Mouse (Mus musculus): Measurements from ENCODE around the gene Gm21987. TPM values are rescaled to one million over a fixed set of nuclear protein-coding genes. Genes with fewer than 3 reads are reported as not detected.

The Gm21987 gene
- total and polyA plus RNA-seq, 2 experiments from 2014 or later, result 6.2 TPM; not detected in 1

GRCm38 (mm10) chr16:38406293-38406692, 59.5 kb downstream of the Gm21987 start:
- no peak overlapping the region for H3K27ac ChIP-seq (ENCODE audit: low read depth)
- no peak for TF ChIP-seq CTCF (IDR thresholded peaks at IDR 0.05; ENCODE audit: low read depth)
- no peak for TF ChIP-seq EP300 (IDR thresholded peaks at IDR 0.05; ENCODE audit: low read depth)
- WGBS, result 55% methylated on average over 5 of the region's 5 CpGs
- H3K9me3 ChIP-seq (replicated peaks; ENCODE audit: control insufficient read depth, low read length), result no peaks in the 10 kb centered on the region
- no peak overlapping the region for H3K4me2 ChIP-seq (ENCODE audit: low read depth, low read length)
- no peak for DNase-seq (ENCODE audit: low spot score)
- no peaks in the 10 kb centered on the region for H3K36me3 ChIP-seq (replicated peaks; ENCODE audit: control insufficient read depth, insufficient read depth, low read length)
- H3K9ac ChIP-seq (replicated peaks; ENCODE audit: low read depth, low read length), result no peak overlapping the region
- no peaks in the 10 kb centered on the region for H3K27me3 ChIP-seq (ENCODE audit: control insufficient read depth, insufficient read depth, low read length)
- no peak overlapping the region for H3K4me3 ChIP-seq (ENCODE audit: low read depth, low read length)
- ATAC-seq (ENCODE audit: insufficient read depth, low read depth), result no peak
- no peaks in the 10 kb centered on the region for H3K4me1 ChIP-seq (ENCODE audit: control insufficient read depth, insufficient read depth)

DNA sequence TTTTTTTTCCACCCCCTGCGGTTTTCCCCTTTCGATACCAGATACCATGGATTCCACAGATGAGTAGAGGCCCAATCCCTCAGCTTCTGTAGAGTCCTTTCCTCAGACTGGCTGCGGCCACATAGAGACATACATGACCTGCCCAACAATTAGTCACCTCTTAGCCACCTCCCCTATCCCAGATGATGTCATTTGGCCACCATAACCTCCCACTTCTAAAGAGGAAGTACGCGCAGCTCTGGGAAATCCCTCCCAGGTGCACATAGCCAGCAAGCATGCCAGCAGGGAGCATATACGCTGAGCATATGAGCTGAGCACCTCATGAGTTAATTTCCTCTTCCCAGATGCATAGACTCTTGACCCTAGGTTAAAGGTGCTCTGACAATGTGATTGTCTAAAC, 59.9 kb downstream of the Gm21987 start:
- no peaks in the 10 kb centered on the region for H3K9me3 ChIP-seq (replicated peaks; ENCODE audit: control insufficient read depth, low read length)
- no peaks in the 10 kb centered on the region for H3K4me1 ChIP-seq (ENCODE audit: control insufficient read depth, insufficient read depth)
- H3K9ac ChIP-seq (replicated peaks; ENCODE audit: low read depth, low read length), result no peak overlapping the region
- no peaks in the 10 kb centered on the region for H3K36me3 ChIP-seq (replicated peaks; ENCODE audit: control insufficient read depth, insufficient read depth, low read length)
- no peak overlapping the region for H3K4me2 ChIP-seq (ENCODE audit: low read depth, low read length)
- no peak for ATAC-seq (ENCODE audit: insufficient read depth, low read depth)
- H3K4me3 ChIP-seq (ENCODE audit: low read depth, low read length), result no peak overlapping the region
- no peaks in the 10 kb centered on the region for H3K27me3 ChIP-seq (ENCODE audit: control insufficient read depth, insufficient read depth, low read length)
- TF ChIP-seq CTCF (IDR thresholded peaks at IDR 0.05; ENCODE audit: low read depth), result no peak
- no peak for TF ChIP-seq EP300 (IDR thresholded peaks at IDR 0.05; ENCODE audit: low read depth)
- WGBS, result 63% methylated on average over 6 of the region's 6 CpGs
- no peak for DNase-seq (ENCODE audit: low spot score)
- H3K27ac ChIP-seq (ENCODE audit: low read depth), result no peak overlapping the region

GRCm38 (mm10) chr16:38407584-38407983, 60.7 kb downstream of the Gm21987 start:
- DNase-seq (ENCODE audit: low spot score) (no peak), ATAC-seq (ENCODE audit: insufficient read depth, low read depth) (no peak)
- 42% methylated on average over 5 of the region's 5 CpGs for WGBS
- Histone ChIP-seq H3K4me1 (ENCODE audit: control insufficient read depth, insufficient read depth) (no peaks in the 10 kb centered on the region), H3K27ac (ENCODE audit: low read depth) (no peak overlapping the region), H3K9me3 (replicated peaks; ENCODE audit: control insufficient read depth, low read length) (no peaks in the 10 kb centered on the region), H3K4me2 (ENCODE audit: low read depth, low read length) (no peak overlapping the region), H3K36me3 (replicated peaks; ENCODE audit: control insufficient read depth, insufficient read depth, low read length) (no peaks in the 10 kb centered on the region), H3K9ac (replicated peaks; ENCODE audit: low read depth, low read length) (no peak overlapping the region), H3K27me3 (ENCODE audit: control insufficient read depth, insufficient read depth, low read length) (no peaks in the 10 kb centered on the region), H3K4me3 (ENCODE audit: low read depth, low read length) (no peak overlapping the region)
- TF ChIP-seq CTCF (IDR thresholded peaks at IDR 0.05; ENCODE audit: low read depth), result no peak
- no peak for TF ChIP-seq EP300 (IDR thresholded peaks at IDR 0.05; ENCODE audit: low read depth)

- ATAC-seq (ENCODE audit: insufficient read depth, low read depth), result no peak
- Histone ChIP-seq H3K9ac (replicated peaks; ENCODE audit: low read depth, low read length) (no peak overlapping the region), H3K9me3 (replicated peaks; ENCODE audit: control insufficient read depth, low read length) (no peaks in the 10 kb centered on the region), H3K4me3 (ENCODE audit: low read depth, low read length) (no peak overlapping the region), H3K4me2 (ENCODE audit: low read depth, low read length) (no peak overlapping the region), H3K36me3 (replicated peaks; ENCODE audit: control insufficient read depth, insufficient read depth, low read length) (no peaks in the 10 kb centered on the region), H3K27ac (ENCODE audit: low read depth) (no peak overlapping the region), H3K27me3 (ENCODE audit: control insufficient read depth, insufficient read depth, low read length) (no peaks in the 10 kb centered on the region), H3K4me1 (ENCODE audit: control insufficient read depth, insufficient read depth) (no peaks in the 10 kb centered on the region)
- WGBS, result 94% methylated on average over 8 of the region's 8 CpGs
- DNase-seq (ENCODE audit: low spot score), result no peak
- TF ChIP-seq CTCF (IDR thresholded peaks at IDR 0.05; ENCODE audit: low read depth), result no peak
- no peak for TF ChIP-seq EP300 (IDR thresholded peaks at IDR 0.05; ENCODE audit: low read depth)
These were observed 61.6 kb downstream of the Gm21987 start for GRCm38 (mm10) chr16:38408416-38408815.

Other genes with a start within 250 kb of the Gm21987 start
- not detected in 2 replicates for gene Nr1i2, start 52.2 kb upstream of the Gm21987 start, total RNA-seq (2014; rRNA removed; ENCODE audit: low replicate concordance)
- not detected in 2 replicates for gene Nr1i2, start 52.2 kb upstream of the Gm21987 start, polyA plus RNA-seq (2015; fragmentation: Nextera tagmentation; extraction: Ambion mirVana)
- gene Maats1, start 4.9 kb upstream of the Gm21987 start, total RNA-seq (2014; rRNA removed; ENCODE audit: low replicate concordance), result not detected in 2 replicates
- 0.10 and 0.15 TPM in 2 replicates for gene Maats1, start 4.9 kb upstream of the Gm21987 start, polyA plus RNA-seq (2015; fragmentation: Nextera tagmentation; extraction: Ambion mirVana)
- 84.7 and 177 TPM in 2 replicates for gene Cox17, start within 50 bp of the Gm21987 start, total RNA-seq (2014; rRNA removed; ENCODE audit: low replicate concordance)
- gene Cox17, start within 50 bp of the Gm21987 start, polyA plus RNA-seq (2015; fragmentation: Nextera tagmentation; extraction: Ambion mirVana), result 579 and 627 TPM in 2 replicates
- 982 and 1,104 TPM in 2 replicates for gene Popdc2, start 15.2 kb downstream of the Gm21987 start, total RNA-seq (2014; rRNA removed; ENCODE audit: low replicate concordance)
- 564 and 675 TPM in 2 replicates for gene Popdc2, start 15.2 kb downstream of the Gm21987 start, polyA plus RNA-seq (2015; fragmentation: Nextera tagmentation; extraction: Ambion mirVana)
- gene Pla1a, start 86.1 kb downstream of the Gm21987 start, total RNA-seq (2014; rRNA removed; ENCODE audit: low replicate concordance), result 13.4 and 14.5 TPM in 2 replicates
- 4.6 and 4.9 TPM in 2 replicates for gene Pla1a, start 86.1 kb downstream of the Gm21987 start, polyA plus RNA-seq (2015; fragmentation: Nextera tagmentation; extraction: Ambion mirVana)
- gene Adprh, start 105.7 kb downstream of the Gm21987 start, total RNA-seq (2014; rRNA removed; ENCODE audit: low replicate concordance), result 30.9 and 42.6 TPM in 2 replicates
- 69.5 and 72.1 TPM in 2 replicates for gene Adprh, start 105.7 kb downstream of the Gm21987 start, polyA plus RNA-seq (2015; fragmentation: Nextera tagmentation; extraction: Ambion mirVana)
- gene Cd80, start 108.5 kb downstream of the Gm21987 start, total RNA-seq (2014; rRNA removed; ENCODE audit: low replicate concordance), result 0.15 TPM in 1 of 2 replicates, not detected in the other
- 0.22 and 0.34 TPM in 2 replicates for gene Cd80, start 108.5 kb downstream of the Gm21987 start, polyA plus RNA-seq (2015; fragmentation: Nextera tagmentation; extraction: Ambion mirVana)
- gene Timmdc1, start 175.6 kb downstream of the Gm21987 start, total RNA-seq (2014; rRNA removed; ENCODE audit: low replicate concordance), result 46.2 and 90.1 TPM in 2 replicates
- gene Timmdc1, start 175.6 kb downstream of the Gm21987 start, polyA plus RNA-seq (2015; fragmentation: Nextera tagmentation; extraction: Ambion mirVana), result 47.4 and 51.0 TPM in 2 replicates
- 17.6 and 20.5 TPM in 2 replicates for gene Poglut1, start 203.2 kb downstream of the Gm21987 start, total RNA-seq (2014; rRNA removed; ENCODE audit: low replicate concordance)
- gene Poglut1, start 203.2 kb downstream of the Gm21987 start, polyA plus RNA-seq (2015; fragmentation: Nextera tagmentation; extraction: Ambion mirVana), result 13.3 and 13.8 TPM in 2 replicates
- gene Tmem39a, start 211.7 kb downstream of the Gm21987 start, total RNA-seq (2014; rRNA removed; ENCODE audit: low replicate concordance), result 11.7 and 28.7 TPM in 2 replicates
- 23.3 and 23.8 TPM in 2 replicates for gene Tmem39a, start 211.7 kb downstream of the Gm21987 start, polyA plus RNA-seq (2015; fragmentation: Nextera tagmentation; extraction: Ambion mirVana)